Mouse (Mus musculus) forebrain, embryonic 16.5 days (tissue): Measurements from ENCODE around the gene Fads1. TPM values are rescaled to one million over a fixed set of nuclear protein-coding genes. Genes with fewer than 3 reads are reported as not detected.

Source experiments
- ATAC-seq: fragments of 200-750 bp; cut with Nextera tagmentation; 2 replicates; pipeline ENCODE4 v1.8.0; 2017; ENCODE audit warnings: mild to moderate bottlenecking, moderate library complexity
- H3K27ac ChIP-seq: fragments of 300-500 bp; sonication (generic); 2 replicates; pipeline ENCODE4 v1.5.1; 2014; ENCODE audit warnings: low read length, control low read depth
- H3K27me3 ChIP-seq: fragments of 300-500 bp; sonication (generic); replicated peaks from 2 replicates; pipeline ENCODE4 v1.6.1; 2014; ENCODE audit warnings: low read length; ENCODE audit not compliant: control insufficient read depth, insufficient read depth
- H3K36me3 ChIP-seq: fragments of 300-500 bp; sonication (generic); 2 replicates; pipeline ENCODE4 v1.6.1; 2014; ENCODE audit not compliant: control insufficient read depth, insufficient read depth
- H3K4me1 ChIP-seq: fragments of 300-500 bp; sonication (generic); replicated peaks from 2 replicates; pipeline ENCODE4 v1.6.1; 2014; ENCODE audit warnings: low read length; ENCODE audit not compliant: control insufficient read depth, insufficient read depth
- H3K4me2 ChIP-seq: fragments of 300-500 bp; sonication (generic); 2 replicates; pipeline ENCODE4 v1.6.1; 2014; ENCODE audit warnings: mild to moderate bottlenecking, low read length, control low read depth
- H3K4me3 ChIP-seq: fragments of 300-500 bp; sonication (generic); replicated peaks from 2 replicates; pipeline ENCODE4 v1.5.1; 2014; ENCODE audit warnings: mild to moderate bottlenecking, low read length, control low read depth
- H3K9ac ChIP-seq: fragments of 300-500 bp; sonication (generic); replicated peaks from 2 replicates; pipeline ENCODE4 v1.6.1; 2014; ENCODE audit warnings: low read depth, low read length, control low read depth
- H3K9me3 ChIP-seq: fragments of 300-500 bp; sonication (generic); 2 replicates; pipeline ENCODE4 v1.6.1; 2016; ENCODE audit warnings: low read length; ENCODE audit not compliant: control insufficient read depth
- WGBS: fragments of 180-500 bp; shearing (Covaris S2); extraction: QIAGEN DNeasy Blood & Tissue Kit; methylation state at CpG from one replicate; pipeline ENCODE4 v1.1.7; 2014; 5-methylcytosine and 5-hydroxymethylcytosine counted together
- polyA plus RNA-seq: library from polyadenylated mRNA; unstranded; fragments of >200 nt; fragmentation: Nextera tagmentation; extraction: Ambion mirVana; gene quantifications from 2 replicates; pipeline ENCODE4 v1.2.1, GENCODE M21; 2015

The Fads1 gene
- polyA plus RNA-seq, 1 experiment from 2014 or later, result 179 TPM

DNA sequence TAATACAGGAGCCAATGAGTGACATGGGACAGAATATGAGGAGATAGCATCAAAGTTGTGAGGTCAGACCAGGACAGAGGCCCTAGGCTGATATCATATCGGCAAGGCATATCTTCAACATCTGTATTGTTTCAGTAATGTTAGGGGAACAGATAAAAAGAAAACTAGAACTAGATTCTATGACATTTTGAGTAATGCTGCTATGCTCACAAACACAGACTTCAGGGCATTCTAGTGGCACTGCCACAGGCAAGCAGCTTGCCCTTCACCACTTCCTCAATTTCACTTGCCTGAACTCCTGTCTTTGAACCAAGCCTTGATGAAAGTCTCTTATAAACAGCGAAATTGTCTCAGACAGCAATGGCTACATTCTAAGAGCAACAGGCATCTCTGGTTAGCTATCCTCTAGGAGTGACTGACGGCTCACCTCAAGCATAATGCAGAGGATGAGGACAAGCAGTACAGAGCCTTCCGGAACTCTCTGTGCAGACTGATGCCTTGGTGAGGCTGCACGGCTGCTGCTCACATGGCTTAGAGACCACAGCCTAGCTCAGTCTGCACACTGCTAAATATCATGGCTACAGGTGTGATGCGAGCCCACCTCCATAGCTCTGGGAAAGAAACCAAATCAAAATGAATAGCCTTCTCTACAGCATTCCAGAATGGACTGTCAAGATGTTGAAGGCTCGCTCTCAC is 8.7 kb upstream of the Fads1 start:
- no peak overlapping the region for H3K9ac ChIP-seq
- no peak overlapping the region for H3K27ac ChIP-seq
- H3K36me3 ChIP-seq, result no peaks in the 10 kb centered on the region
- H3K4me3 ChIP-seq, result no peak overlapping the region
- no peak for ATAC-seq
- no peaks in the 10 kb centered on the region for H3K9me3 ChIP-seq
- no peaks in the 10 kb centered on the region for H3K27me3 ChIP-seq
- no peak overlapping the region for H3K4me2 ChIP-seq
- H3K4me1 ChIP-seq, result no peaks in the 10 kb centered on the region
- 94% methylated on average over 7 of the region's 7 CpGs for WGBS

- 88% methylated on average over 4 of the region's 4 CpGs for WGBS
- H3K4me3 ChIP-seq, result no peak overlapping the region
- H3K4me2 ChIP-seq, result no peak overlapping the region
- no peaks in the 10 kb centered on the region for H3K27me3 ChIP-seq
- H3K9me3 ChIP-seq, result no peaks in the 10 kb centered on the region
- H3K9ac ChIP-seq, result no peak overlapping the region
- ATAC-seq, result no peak
- no peaks in the 10 kb centered on the region for H3K36me3 ChIP-seq
- no peaks in the 10 kb centered on the region for H3K4me1 ChIP-seq
- H3K27ac ChIP-seq, result no peak overlapping the region
Measured at GRCm38 (mm10) chr19:10174956-10175355, 7.7 kb upstream of the Fads1 start.

- no peaks in the 10 kb centered on the region for H3K36me3 ChIP-seq
- H3K4me3 ChIP-seq, result no peak overlapping the region
- ATAC-seq, result no peak
- no peaks in the 10 kb centered on the region for H3K27me3 ChIP-seq
- no peak overlapping the region for H3K9ac ChIP-seq
- WGBS, result 55% methylated on average over 1 of the region's 1 CpGs
- no peaks in the 10 kb centered on the region for H3K9me3 ChIP-seq
- H3K4me1 ChIP-seq, result no peaks in the 10 kb centered on the region
- H3K4me2 ChIP-seq, result no peak overlapping the region
- H3K27ac ChIP-seq, result no peak overlapping the region
Measured at GRCm38 (mm10) chr19:10176477-10176876, 6.2 kb upstream of the Fads1 start.

- ATAC-seq, result no peak
- no peak overlapping the region for H3K9ac ChIP-seq
- H3K27me3 ChIP-seq, result no peaks in the 10 kb centered on the region
Measured at GRCm38 (mm10) chr19:10176941-10177372, 5.7 kb upstream of the Fads1 start.

GRCm38 (mm10) chr19:10181225-10181624 is 1.5 kb upstream of the Fads1 start:
- H3K27me3 ChIP-seq, result no peaks in the 10 kb centered on the region
- H3K9ac ChIP-seq, result no peak overlapping the region
- no peak overlapping the region for H3K27ac ChIP-seq
- ATAC-seq, result no peak
- H3K4me3 ChIP-seq, result no peak overlapping the region
- H3K4me2 ChIP-seq, result no peak overlapping the region
- H3K4me1 ChIP-seq, result peaks cover 26% of the 10 kb centered on the region
- no peaks in the 10 kb centered on the region for H3K9me3 ChIP-seq
- WGBS, result 82% methylated on average over 7 of the region's 7 CpGs
- H3K36me3 ChIP-seq, result peaks cover 6% of the 10 kb centered on the region

More at GRCm38 (mm10) chr19:10176941-10177372, 5.7 kb upstream of the Fads1 start:
- WGBS, result 80% methylated on average over 7 of the region's 7 CpGs
- no peak overlapping the region for H3K27ac ChIP-seq
- H3K9me3 ChIP-seq, result no peaks in the 10 kb centered on the region
- no peak overlapping the region for H3K4me2 ChIP-seq
- no peaks in the 10 kb centered on the region for H3K4me1 ChIP-seq
- no peak overlapping the region for H3K4me3 ChIP-seq
- H3K36me3 ChIP-seq, result no peaks in the 10 kb centered on the region

DNA sequence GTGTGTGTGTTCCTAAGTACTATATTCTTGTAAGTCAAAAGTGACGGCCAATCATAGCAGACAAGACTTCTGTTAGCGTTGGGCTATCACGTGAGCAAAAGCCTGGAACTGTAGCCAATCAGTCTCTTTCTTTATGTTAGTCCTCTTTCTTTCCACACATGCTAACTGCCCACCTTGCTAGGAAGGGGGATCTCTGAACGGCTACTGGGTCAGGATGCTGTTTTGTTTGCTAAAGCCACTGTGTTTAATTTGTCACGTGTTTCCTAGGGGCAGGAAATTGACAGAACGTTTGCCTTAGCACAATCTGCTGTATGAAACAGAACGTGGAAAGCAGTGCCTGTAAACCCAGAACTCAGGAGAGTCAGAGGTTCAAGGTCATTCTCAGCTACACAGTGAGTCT is 546 bp upstream of the Fads1 start:
- H3K4me1 ChIP-seq, result peaks cover 31% of the 10 kb centered on the region
- H3K9ac ChIP-seq, result peak overlapping the region; percentile 34
- peak overlapping the region; percentile 54 for H3K4me2 ChIP-seq
- H3K36me3 ChIP-seq, result peaks cover 6% of the 10 kb centered on the region
- H3K27me3 ChIP-seq, result no peaks in the 10 kb centered on the region
- WGBS, result 32% methylated on average over 7 of the region's 7 CpGs
- ATAC-seq, result no peak
- peak overlapping the region; percentile 2; the same call in 1 of the 2 replicates for H3K27ac ChIP-seq
- H3K9me3 ChIP-seq, result no peaks in the 10 kb centered on the region
- H3K4me3 ChIP-seq, result peak overlapping the region; percentile 72

- peaks cover 10% of the 10 kb centered on the region for H3K36me3 ChIP-seq
- ATAC-seq, result peak; percentile 74
- no peaks in the 10 kb centered on the region for H3K9me3 ChIP-seq
- H3K4me3 ChIP-seq, result peak overlapping the region; percentile 72
- H3K27me3 ChIP-seq, result no peaks in the 10 kb centered on the region
- peak overlapping the region; percentile 94 for H3K9ac ChIP-seq
- peak overlapping the region; percentile 89 for H3K4me2 ChIP-seq
- peak overlapping the region; percentile 96 for H3K27ac ChIP-seq
- H3K4me1 ChIP-seq, result peaks cover 44% of the 10 kb centered on the region
- under 1% methylated on average over 35 of the region's 35 CpGs for WGBS
Measured at GRCm38 (mm10) chr19:10183299-10183983, 753 bp downstream of the Fads1 start.

DNA sequence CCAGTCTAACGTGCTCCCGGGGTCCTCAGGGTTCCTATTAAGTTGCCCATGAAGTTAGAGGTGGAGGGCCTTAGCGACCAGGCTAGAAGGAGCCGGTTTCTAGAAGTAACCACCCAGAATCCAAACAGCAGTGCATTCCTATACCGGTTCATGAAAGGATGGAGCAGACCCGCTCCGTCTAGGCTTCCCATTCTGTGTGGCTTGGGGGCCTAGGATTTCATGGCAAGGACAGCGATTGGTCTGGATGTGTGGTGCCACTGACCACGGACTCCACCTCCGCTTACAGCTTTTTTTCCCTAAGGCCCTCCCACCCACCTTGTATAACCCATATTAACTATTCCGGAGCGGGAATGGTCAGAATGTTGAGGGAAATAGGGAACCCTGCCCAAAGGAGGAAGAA is 1.4 kb downstream of the Fads1 start:
- Histone ChIP-seq H3K9me3 (no peaks in the 10 kb centered on the region), H3K27me3 (no peaks in the 10 kb centered on the region), H3K36me3 (peaks cover 17% of the 10 kb centered on the region), H3K27ac (peak overlapping the region; percentile 96), H3K4me3 (peak overlapping the region; percentile 72), H3K9ac (peak overlapping the region; percentile 94), H3K4me2 (peak overlapping the region; percentile 89), H3K4me1 (peaks cover 51% of the 10 kb centered on the region)
- WGBS, result 1% methylated on average over 12 of the region's 12 CpGs
- 0 out of 2 replicates have a peak, but pooled peaks have one; percentile 2 for ATAC-seq

DNA sequence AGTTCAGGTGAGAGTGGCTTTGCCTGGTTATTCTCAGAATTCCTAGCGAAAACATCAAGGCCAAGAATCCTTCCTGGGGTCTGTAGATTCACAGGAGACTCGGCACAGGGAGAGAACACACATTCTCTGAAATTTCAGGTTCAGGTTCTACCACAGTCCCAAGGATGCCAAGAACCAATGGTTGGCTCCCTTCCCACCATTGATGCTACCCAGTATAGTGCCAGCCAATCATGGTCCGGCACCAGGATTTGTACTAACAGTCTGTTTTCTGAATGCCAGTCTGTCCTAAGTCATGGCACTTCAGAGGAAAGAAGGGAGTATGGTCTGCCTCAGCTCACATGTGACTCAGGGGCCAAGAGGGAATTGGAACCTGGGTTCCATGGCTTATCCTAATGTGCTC is 3.2 kb downstream of the Fads1 start:
- H3K4me2 ChIP-seq, result no peak overlapping the region
- no peaks in the 10 kb centered on the region for H3K27me3 ChIP-seq
- no peak overlapping the region for H3K27ac ChIP-seq
- no peak overlapping the region for H3K9ac ChIP-seq
- H3K36me3 ChIP-seq, result peaks cover 25% of the 10 kb centered on the region
- peaks cover 52% of the 10 kb centered on the region for H3K4me1 ChIP-seq
- H3K9me3 ChIP-seq, result no peaks in the 10 kb centered on the region
- no peak for ATAC-seq
- WGBS, result 80% methylated on average over 3 of the region's 3 CpGs
- H3K4me3 ChIP-seq, result no peak overlapping the region
